ENCODE assay signal across 23 mouse cellular contexts in the genomic region with DNA sequence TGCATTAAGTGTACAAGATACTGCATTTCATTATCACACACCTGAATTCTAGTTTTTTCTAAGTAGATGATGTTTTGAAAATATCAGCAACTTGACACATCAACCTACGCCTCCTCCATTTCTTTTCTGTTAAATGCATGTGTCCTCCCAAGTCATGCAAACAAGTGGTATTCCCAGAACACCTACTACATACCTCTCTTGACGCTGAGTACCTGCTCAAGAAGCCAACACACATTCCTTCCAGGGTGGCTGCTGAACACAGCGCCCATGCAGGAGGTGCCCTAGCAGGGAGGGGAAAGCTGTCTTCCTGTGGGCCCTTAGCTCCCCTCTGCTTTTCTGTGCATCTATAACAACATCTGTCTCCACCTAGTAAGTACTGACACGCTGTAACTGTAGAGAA. TPM values are rescaled to one million over a fixed set of nuclear protein-coding genes. Genes with fewer than 3 reads are reported as not detected.
DNase-seq lines count a peak whose midpoint lies in the region; ATAC-seq and TF ChIP-seq lines count a peak whose summit lies in the region.
"Had no signal": no experiment of that assay in that cellular context is flagged by ENCODE, and none has a peak within 500 bp of the region (broad histone marks: within the 10 kb centered on the region; RNA-seq: fewer than 3 reads in every experiment).

No protein-coding gene starts in this region.

- H3K4me3 ChIP-seq in heart, embryonic 10.5 days = no peak overlapping the region
- H3K4me3 ChIP-seq in lung, postnatal 0 days (ENCODE audit: low read depth, low read length) = no peak overlapping the region
- no peak overlapping the region for H3K4me3 ChIP-seq in lung, adult 2 months (replicated peaks; ENCODE audit: extremely low read depth, low read depth, low read length)
- H3K4me3 ChIP-seq: embryonic facial prominence, embryonic 10.5 days; embryonic facial prominence, embryonic 12.5 days; forebrain, embryonic 13.5 days; forebrain, embryonic 15.5 days had no signal

- peak; percentile 84 for TF ChIP-seq EP300 in lung, postnatal 0 days (IDR thresholded peaks at IDR 0.05)

- H3K9me3 ChIP-seq in heart, embryonic 10.5 days = no peaks in the 10 kb centered on the region
- H3K9me3 ChIP-seq in lung, postnatal 0 days (ENCODE audit: low read length) = no peaks in the 10 kb centered on the region
- H3K9me3 ChIP-seq: forebrain, embryonic 13.5 days; forebrain, embryonic 15.5 days; G1E had no signal

- peak; percentile 40 for DNase-seq in heart, adult 11 months
- no peak for DNase-seq in heart, embryonic 10.5 days (ENCODE audit: low spot score)
- peak; percentile 68 for DNase-seq in lung, postnatal 0 days (ENCODE audit: low spot score)
- no peak for DNase-seq in lung, adult 2 months
- peak; percentile 53 for DNase-seq in lung, postnatal 36 days
- DNase-seq in lung, postnatal 10 days = no peak
- DNase-seq: adrenal gland, adult 8-10 months; adrenal gland, postnatal 14 days; adrenal gland, postnatal 36 days; B cell, adult 2 months; cerebellum, adult 11-12 months; cerebellum, adult 2 months; cerebellum, adult 9-10 months; cerebellum, postnatal 10 days; cerebellum, postnatal 25 days had no signal

- no peaks in the 10 kb centered on the region for H3K27me3 ChIP-seq in heart, embryonic 10.5 days (ENCODE audit: insufficient read depth, poor library complexity, severe bottlenecking)
- H3K27me3 ChIP-seq in lung, postnatal 0 days (replicated peaks; ENCODE audit: insufficient read depth, low read length) = no peaks in the 10 kb centered on the region
- H3K27me3 ChIP-seq: embryonic facial prominence, embryonic 12.5 days; forebrain, embryonic 13.5 days; forebrain, embryonic 15.5 days; Patski had no signal

- H3K27ac ChIP-seq in heart, embryonic 10.5 days = no peak overlapping the region
- H3K27ac ChIP-seq in lung, postnatal 0 days (ENCODE audit: low read length) = no peak overlapping the region
- H3K27ac ChIP-seq: embryonic facial prominence, embryonic 10.5 days; embryonic facial prominence, embryonic 12.5 days; forebrain, embryonic 13.5 days; forebrain, embryonic 15.5 days had no signal

- peaks cover 6% of the 10 kb centered on the region; the same call in 1 of the 2 replicates for H3K4me1 ChIP-seq in heart, embryonic 10.5 days
- H3K4me1 ChIP-seq in lung, postnatal 0 days (ENCODE audit: insufficient read depth, low read depth, low read length) = no peaks in the 10 kb centered on the region
- H3K4me1 ChIP-seq in lung, adult 2 months (ENCODE audit: control insufficient read depth, insufficient read depth, low read length) = no peaks in the 10 kb centered on the region
- H3K4me1 ChIP-seq: embryonic facial prominence, embryonic 10.5 days; embryonic facial prominence, embryonic 12.5 days; forebrain, embryonic 13.5 days; forebrain, embryonic 15.5 days had no signal

- H3K4me2 ChIP-seq in lung, postnatal 0 days (replicated peaks; ENCODE audit: low read depth, low read length) = no peak overlapping the region
- H3K4me2 ChIP-seq: embryonic facial prominence, embryonic 12.5 days; forebrain, embryonic 13.5 days; forebrain, embryonic 15.5 days had no signal

- no peak overlapping the region for H3K9ac ChIP-seq in lung, postnatal 0 days (replicated peaks; ENCODE audit: low read depth)
- H3K9ac ChIP-seq: embryonic facial prominence, embryonic 12.5 days; forebrain, embryonic 13.5 days; forebrain, embryonic 15.5 days had no signal

- H3K36me3 ChIP-seq in heart, embryonic 10.5 days = no peaks in the 10 kb centered on the region
- H3K36me3 ChIP-seq in lung, postnatal 0 days (ENCODE audit: insufficient read depth, low read length) = no peaks in the 10 kb centered on the region
- H3K36me3 ChIP-seq: embryonic facial prominence, embryonic 12.5 days; forebrain, embryonic 15.5 days had no signal

- 82% methylated on average over 4 of the region's 4 CpGs for WGBS in heart, embryonic 10.5 days
- 71% methylated on average over 4 of the region's 4 CpGs for WGBS in lung, postnatal 0 days
- WGBS in lung, adult 2 months = 72% methylated on average over 4 of the region's 4 CpGs

- peak; percentile 88 for ATAC-seq in lung, postnatal 0 days
- ATAC-seq: activated CD4-positive, CD25-positive, alpha-beta regulatory T cell, adult 4 months; CD4-positive, CD25-positive, alpha-beta regulatory T cell, adult 4 months; forebrain, embryonic 13.5 days; forebrain, embryonic 15.5 days; Patski had no signal

- TF ChIP-seq CTCF in lung, postnatal 0 days (IDR thresholded peaks at IDR 0.05) = no peak
- TF ChIP-seq CTCF in lung, adult 2 months (IDR thresholded peaks at IDR 0.05; ENCODE audit: insufficient read depth, low read length) = no peak

- TF ChIP-seq POLR2A in lung, adult 2 months (IDR thresholded peaks at IDR 0.05; ENCODE audit: borderline replicate concordance, extremely low read depth, low read depth, low read length) = no peak

RNA-seq across cellular contexts. Expression of a gene that starts 11.6 kb away (rescaled TPM):
- 18.0 and 19.8 TPM in 2 replicates for polyA plus RNA-seq in heart, embryonic 10.5 days (2016; fragmentation: Nextera tagmentation; extraction: Ambion mirVana)
- 20.8 and 21.9 TPM in 2 replicates for polyA plus RNA-seq in lung, postnatal 0 days (2015; fragmentation: Nextera tagmentation; extraction: Ambion mirVana)
- polyA plus RNA-seq in lung, adult 2 months (2012; rRNA removed) = 9.0 and 11.1 TPM in 2 replicates

RNA-seq across cellular contexts. Expression of a gene that starts 38.4 kb away (rescaled TPM):
- 207 and 240 TPM in 2 replicates for polyA plus RNA-seq in heart, embryonic 10.5 days (2016; fragmentation: Nextera tagmentation; extraction: Ambion mirVana)
- 110 and 113 TPM in 2 replicates for polyA plus RNA-seq in lung, postnatal 0 days (2015; fragmentation: Nextera tagmentation; extraction: Ambion mirVana)
- 41.2 and 50.6 TPM in 2 replicates for polyA plus RNA-seq in lung, adult 2 months (2012; rRNA removed)

Comparison
In these comparisons a context has a peak if more than half of its experiments do, and no peak if none do; other contexts are left out.
1. DNase-seq: peak in heart, adult 11 months (single experiment), lung, postnatal 0 days (single experiment) and lung, postnatal 36 days (single experiment); none in heart, embryonic 10.5 days (single experiment), lung, adult 2 months (single experiment) and lung, postnatal 10 days (single experiment).